Mouse (Mus musculus) midbrain, postnatal 0 days (tissue): ENCODE results near the gene Dgkq. TPM values are rescaled to one million over a fixed set of nuclear protein-coding genes. Genes with fewer than 3 reads are reported as not detected.

Experiments
- ATAC-seq: fragments of 200-750 bp; cut with Nextera tagmentation; 2 replicates; pipeline ENCODE4 v1.8.0; 2017; ENCODE audit warnings: moderate number of reproducible peaks, mild to moderate bottlenecking, moderate TSS enrichment, moderate library complexity; ENCODE audit not compliant: low FRiP score
- DNase-seq: peaks from one replicate; pipeline ENCODE4 v3.0.0-alpha.2; 2015; ENCODE audit warnings: low spot score
- H3K27ac ChIP-seq: fragments of 300-500 bp; sonication (generic); 2 replicates; pipeline ENCODE4 v1.5.1; 2014; ENCODE audit warnings: low read depth, mild to moderate bottlenecking, low read length, mixed read lengths
- H3K27me3 ChIP-seq: fragments of 300-500 bp; sonication (generic); 2 replicates; pipeline ENCODE4 v1.6.1; 2014; ENCODE audit warnings: low read length, control low read depth, mixed read lengths; ENCODE audit not compliant: insufficient read depth
- H3K36me3 ChIP-seq: fragments of 300-500 bp; sonication (generic); 2 replicates; pipeline ENCODE4 v1.6.1; 2014; ENCODE audit warnings: low read length, control low read depth, mixed read lengths; ENCODE audit not compliant: insufficient read depth
- H3K4me1 ChIP-seq: fragments of 300-500 bp; sonication (generic); 2 replicates; pipeline ENCODE4 v1.6.1; 2014; ENCODE audit warnings: mild to moderate bottlenecking, control low read depth, antibody characterized with exemption, low read length, mixed read lengths; ENCODE audit not compliant: insufficient read depth
- H3K4me2 ChIP-seq: fragments of 300-500 bp; sonication (generic); 2 replicates; pipeline ENCODE4 v1.6.1; 2014; ENCODE audit warnings: low read depth, mild to moderate bottlenecking, low read length, mixed read lengths; ENCODE audit not compliant: poor library complexity, severe bottlenecking
- H3K4me3 ChIP-seq: fragments of 300-500 bp; sonication (generic); 2 replicates; pipeline ENCODE4 v1.5.1; 2014; ENCODE audit warnings: low read depth, mild to moderate bottlenecking, low read length, moderate library complexity
- H3K9ac ChIP-seq: fragments of 300-500 bp; sonication (generic); replicated peaks from 2 replicates; pipeline ENCODE4 v1.6.1; 2014; ENCODE audit warnings: mild to moderate bottlenecking, low read length, moderate library complexity, mixed read lengths; ENCODE audit not compliant: poor library complexity, severe bottlenecking
- H3K9me3 ChIP-seq: fragments of 300-500 bp; sonication (generic); 2 replicates; pipeline ENCODE4 v1.6.1; 2016; ENCODE audit warnings: low read length, control low read depth
- CTCF ChIP-seq: IDR thresholded peaks from 2 replicates; pipeline ENCODE4 v1.5.1; 2016; ENCODE audit warnings: antibody characterized with exemption, mild to moderate bottlenecking
- WGBS: fragments of 180-500 bp; shearing (Covaris S2); extraction: QIAGEN DNeasy Blood & Tissue Kit; methylation state at CpG from one replicate; pipeline ENCODE4 v1.1.7; 2014; 5-methylcytosine and 5-hydroxymethylcytosine counted together
- polyA plus RNA-seq: library from polyadenylated mRNA; unstranded; fragments of >200 nt; fragmentation: Nextera tagmentation; extraction: Ambion mirVana; gene quantifications from 2 replicates; pipeline ENCODE4 v1.2.1, GENCODE M21; 2015
- total RNA-seq: library from RNA; depleted of rRNA; stranded (reverse); fragments of >200 nt; gene quantifications from 2 replicates; pipeline ENCODE4 v1.2.3, GENCODE M21; 2014

Gene Dgkq
- total and polyA plus RNA-seq, 2 experiments from 2014 or later = 23.7 to 45.4 TPM

GRCm38 (mm10) chr5:108679909-108680308 is 10.4 kb upstream of the Dgkq start:
- H3K36me3 ChIP-seq = 0 out of 2 replicates have a peak, but pooled peaks cover 4% of the 10 kb centered on the region
- H3K9me3 ChIP-seq = no peaks in the 10 kb centered on the region
- peaks cover 15% of the 10 kb centered on the region for H3K4me1 ChIP-seq
- no peak for ATAC-seq
- 47% methylated on average over 3 of the region's 3 CpGs for WGBS
- TF ChIP-seq CTCF = peak; percentile 49
- DNase-seq = no peak
- H3K9ac ChIP-seq = no peak overlapping the region
- H3K4me3 ChIP-seq = no peak overlapping the region
- no peaks in the 10 kb centered on the region for H3K27me3 ChIP-seq
- H3K27ac ChIP-seq = no peak overlapping the region
- H3K4me2 ChIP-seq = no peak overlapping the region

- peak overlapping the region; percentile 93 for H3K27ac ChIP-seq
Measured at GRCm38 (mm10) chr5:108678296-108678854, 8.9 kb upstream of the Dgkq start.

GRCm38 (mm10) chr5:108677605-108678295 is 8.3 kb upstream of the Dgkq start:
- H3K27ac ChIP-seq = peak overlapping the region; percentile 93
- H3K27me3 ChIP-seq = no peaks in the 10 kb centered on the region
- H3K4me1 ChIP-seq = peaks cover 15% of the 10 kb centered on the region
- no peaks in the 10 kb centered on the region; the same call in 1 of the 2 replicates for H3K36me3 ChIP-seq
- H3K9me3 ChIP-seq = no peaks in the 10 kb centered on the region
- ATAC-seq = peak; percentile 89
- DNase-seq = peak; percentile 89
- H3K9ac ChIP-seq = peak overlapping the region; percentile 72
- peak overlapping the region; percentile 57 for H3K4me2 ChIP-seq
- H3K4me3 ChIP-seq = peak overlapping the region; percentile 32
- TF ChIP-seq CTCF = peak; percentile 39; the same call in 1 of the 2 replicates
- WGBS = 3% methylated on average over 25 of the region's 25 CpGs

More at GRCm38 (mm10) chr5:108678296-108678854, 8.9 kb upstream of the Dgkq start:
- Histone ChIP-seq H3K9me3 (no peaks in the 10 kb centered on the region), H3K27me3 (no peaks in the 10 kb centered on the region), H3K4me2 (no peak overlapping the region), H3K4me1 (peaks cover 15% of the 10 kb centered on the region), H3K36me3 (0 out of 2 replicates have a peak, but pooled peaks cover 4% of the 10 kb centered on the region), H3K9ac (no peak overlapping the region), H3K4me3 (no peak overlapping the region)
- TF ChIP-seq CTCF = no peak
- 93% methylated on average over 6 of the region's 6 CpGs for WGBS
- ATAC-seq (no peak), DNase-seq (no peak)

- TF ChIP-seq CTCF = peak; percentile 52
- 8% methylated on average over 5 of the region's 5 CpGs for WGBS
Measured at GRCm38 (mm10) chr5:108676772-108677498, 7.5 kb upstream of the Dgkq start.

GRCm38 (mm10) chr5:108675251-108675816 is 5.9 kb upstream of the Dgkq start, which contains the start of gene Slc26a1:
Slc26a1 (minus strand) TSS chr5:108675569.
- no peak for TF ChIP-seq CTCF
- H3K9me3 ChIP-seq = no peaks in the 10 kb centered on the region
- H3K27ac ChIP-seq = no peak within 1 kb of the TSS
- no peak within 1 kb of the TSS for H3K4me2 ChIP-seq
- H3K4me1 ChIP-seq = peaks cover 15% of the 10 kb centered on the region
- no peak within 1 kb of the TSS for H3K4me3 ChIP-seq
- no peak within 1 kb of the TSS for H3K9ac ChIP-seq
- DNase-seq (no peak), ATAC-seq (no peak)
- no peaks in the 10 kb centered on the region for H3K27me3 ChIP-seq
- WGBS = 78% methylated on average over 9 of the region's 9 CpGs
- peaks cover 7% of the 10 kb centered on the region for H3K36me3 ChIP-seq

More at GRCm38 (mm10) chr5:108676772-108677498, 7.5 kb upstream of the Dgkq start:
- no peaks in the 10 kb centered on the region for H3K9me3 ChIP-seq
- H3K4me3 ChIP-seq = peak overlapping the region; percentile 32
- peaks cover 15% of the 10 kb centered on the region for H3K4me1 ChIP-seq
- DNase-seq (peak; percentile 42), ATAC-seq (peak; percentile 62)
- no peaks in the 10 kb centered on the region for H3K27me3 ChIP-seq
- H3K27ac ChIP-seq = peak overlapping the region; percentile 93
- peak overlapping the region; percentile 57 for H3K4me2 ChIP-seq
- H3K36me3 ChIP-seq = peaks cover 7% of the 10 kb centered on the region
- peak overlapping the region; percentile 72; the same call in 1 of the 2 replicates for H3K9ac ChIP-seq
